ENCODE assay signal across 8 mouse cellular contexts in genomic region chr2:73085669-73086304, GRCm38 (mm10).
DNase-seq lines count a peak whose midpoint lies in the region; ATAC-seq and TF ChIP-seq lines count a peak whose summit lies in the region.

No protein-coding gene starts in this region.

- WGBS in neural tube, embryonic 11.5 days: 28% methylated on average over 8 of the region's 8 CpGs
- WGBS in hindbrain, embryonic 16.5 days: 11% methylated on average over 8 of the region's 8 CpGs

- H3ac ChIP-seq in myocyte (ENCODE audit: control insufficient read depth, insufficient read length): no peak overlapping the region

- no peaks in the 10 kb centered on the region for H3K9me3 ChIP-seq in neural tube, embryonic 11.5 days (ENCODE audit: control insufficient read depth, low read length)
- H3K9me3 ChIP-seq in hindbrain, embryonic 16.5 days (ENCODE audit: control insufficient read depth, low read length): peaks cover 3% of the 10 kb centered on the region; the same call in 1 of the 2 replicates

- no peak overlapping the region for H3K4me2 ChIP-seq in neural tube, embryonic 11.5 days (ENCODE audit: low read depth)
- no peak overlapping the region; the same call in 1 of the 2 replicates for H3K4me2 ChIP-seq in hindbrain, embryonic 16.5 days (ENCODE audit: low read length)
- H3K4me2 ChIP-seq in myocyte (ENCODE audit: low read depth): peak overlapping the region; percentile 15

- TF ChIP-seq POLR2A in myocyte (IDR thresholded peaks at IDR 0.05; ENCODE audit: insufficient read length, low read depth): no peak

- intact Hi-C loops in left cerebral cortex, postnatal 25 days (cut with DNase I): no loop called here

- no peaks in the 10 kb centered on the region for H3K36me3 ChIP-seq in neural tube, embryonic 11.5 days (ENCODE audit: control insufficient read depth, insufficient read depth, low read length)
- no peaks in the 10 kb centered on the region for H3K36me3 ChIP-seq in hindbrain, embryonic 16.5 days (ENCODE audit: control insufficient read depth, insufficient read depth, low read length)
- no peaks in the 10 kb centered on the region for H3K36me3 ChIP-seq in myocyte (ENCODE audit: control insufficient read depth, insufficient read depth)

- no peak overlapping the region for H3K9ac ChIP-seq in neural tube, embryonic 11.5 days (ENCODE audit: low read length)
- peak overlapping the region; percentile 27; the same call in 1 of the 2 replicates for H3K9ac ChIP-seq in hindbrain, embryonic 16.5 days (ENCODE audit: low read depth, low read length)

- H3K27ac ChIP-seq in neural tube, embryonic 11.5 days (ENCODE audit: low read depth, low read length): no peak overlapping the region
- no peak overlapping the region for H3K27ac ChIP-seq in hindbrain, embryonic 16.5 days (ENCODE audit: low read depth, low read length)

- peak; percentile 50 for ATAC-seq in neural tube, embryonic 11.5 days (ENCODE audit: insufficient read depth, low FRiP score, low TSS enrichment)
- peak; percentile 90 for ATAC-seq in hindbrain, embryonic 16.5 days
- ATAC-seq in erythroid progenitor cell, adult 5-6 weeks (replicated peaks; ENCODE audit: low FRiP score, poor library complexity, severe bottlenecking): no peak

- peak; percentile 47 for DNase-seq in neural tube, embryonic 11.5 days (ENCODE audit: low spot score)
- no peak for DNase-seq in neural tube, embryonic 10.5 days (ENCODE audit: extremely low spot score, low spot score)
- DNase-seq in frontal cortex, postnatal 10 days (ENCODE audit: low spot score in 2 of 2): peak; percentile 48 to 57
- peak; percentile 34 to 57 for DNase-seq in left cerebral cortex, postnatal 25 days (ENCODE audit: low spot score in 2 of 2)
- no peak for DNase-seq in adrenal gland, postnatal 14 days

- H3K4me1 ChIP-seq in neural tube, embryonic 11.5 days (ENCODE audit: control insufficient read depth, insufficient read depth, low read length): 0 out of 2 replicates have a peak, but pooled peaks cover 3% of the 10 kb centered on the region
- peaks cover 6% of the 10 kb centered on the region for H3K4me1 ChIP-seq in hindbrain, embryonic 16.5 days (ENCODE audit: control insufficient read depth, insufficient read depth, low read depth, low read length)

- H3K4me3 ChIP-seq in neural tube, embryonic 11.5 days (ENCODE audit: low read depth, low read length): no peak overlapping the region
- H3K4me3 ChIP-seq in hindbrain, embryonic 16.5 days (ENCODE audit: low read length): no peak overlapping the region
- no peak overlapping the region for H3K4me3 ChIP-seq in myocyte

- no peaks in the 10 kb centered on the region for H3K27me3 ChIP-seq in neural tube, embryonic 11.5 days (ENCODE audit: control insufficient read depth, insufficient read depth, low read length)
- H3K27me3 ChIP-seq in hindbrain, embryonic 16.5 days (replicated peaks; ENCODE audit: control insufficient read depth, insufficient read depth, low read length): no peaks in the 10 kb centered on the region
- H3K27me3 ChIP-seq in myocyte (ENCODE audit: control insufficient read depth, insufficient read depth, insufficient read length): no peaks in the 10 kb centered on the region

- H3K79me2 ChIP-seq in myocyte (ENCODE audit: control insufficient read depth, insufficient read depth): no peaks in the 10 kb centered on the region

TF ChIP-seq in myocyte, 11 proteins besides CTCF, POLR2A, EP300 and RAD21:
- TF ChIP-seq TCF12 (IDR thresholded peaks at IDR 0.05; ENCODE audit: insufficient read depth, poor library complexity, severe bottlenecking) (no peak), TCF3 (IDR thresholded peaks at IDR 0.05; ENCODE audit: insufficient read length, low read depth) (no peak), E2F4 (IDR thresholded peaks at IDR 0.05; ENCODE audit: insufficient read depth) (no peak), CEBPB (IDR thresholded peaks at IDR 0.05; ENCODE audit: insufficient read depth, poor library complexity, severe bottlenecking) (no peak), MYOD1 (IDR thresholded peaks at IDR 0.05; ENCODE audit: control insufficient read depth in 1 of 3, insufficient read length in 2 of 3, low read depth in 2 of 3) (peak in 1 of 3 experiments; percentile 23), MYOG (IDR thresholded peaks at IDR 0.05; ENCODE audit: control insufficient read depth in 1 of 3, insufficient read depth in 1 of 3, insufficient read length in 2 of 3, low read depth in 2 of 3) (peak in 1 of 3 experiments; percentile 54), SRF (IDR thresholded peaks at IDR 0.05; ENCODE audit: control insufficient read depth, insufficient read length, low read depth) (no peak), USF1 (IDR thresholded peaks at IDR 0.05; ENCODE audit: low read depth) (no peak), MAX (IDR thresholded peaks at IDR 0.05; ENCODE audit: low read depth) (no peak), POLR2AphosphoS2 (IDR thresholded peaks at IDR 0.05; ENCODE audit: insufficient read length, low read depth) (no peak)

Comparison
In these comparisons a context has a peak if more than half of its experiments do, and no peak if none do; other contexts are left out.
1. DNase-seq: peak in neural tube, embryonic 11.5 days (single experiment), frontal cortex, postnatal 10 days (2 of 2) and left cerebral cortex, postnatal 25 days (2 of 2); none in neural tube, embryonic 10.5 days (single experiment) and adrenal gland, postnatal 14 days (single experiment).